Mouse (Mus musculus) kidney, adult 8-10 months (tissue): ENCODE measurements around the gene Slc7a1.

ENCODE experiments used
- DNase-seq, 2 experiments: peaks; one replicate each; pipeline ENCODE4 v3.0.0; 2022

The Slc7a1 gene

DNA sequence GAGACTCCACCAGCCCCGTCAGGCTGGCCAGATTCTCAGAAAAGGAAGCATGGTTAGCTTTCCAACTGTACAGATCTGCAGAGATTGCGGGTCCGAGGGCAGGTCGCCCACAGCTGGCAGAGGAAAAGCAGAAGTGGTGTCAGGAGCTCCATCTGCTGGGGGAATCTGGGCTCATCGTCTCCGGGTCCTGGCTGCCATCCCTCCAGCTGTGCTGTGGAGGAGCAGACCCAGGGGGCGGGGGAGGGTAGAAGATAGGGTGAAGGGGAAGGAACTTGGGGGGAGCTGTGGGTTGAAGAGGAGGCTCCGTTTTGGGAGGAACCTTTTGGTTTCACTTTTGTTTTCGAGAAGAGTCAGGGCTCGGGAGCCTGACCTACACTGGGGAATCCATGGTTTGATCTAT, 88.9 kb downstream of the Slc7a1 start:
- no peak for DNase-seq

DNA sequence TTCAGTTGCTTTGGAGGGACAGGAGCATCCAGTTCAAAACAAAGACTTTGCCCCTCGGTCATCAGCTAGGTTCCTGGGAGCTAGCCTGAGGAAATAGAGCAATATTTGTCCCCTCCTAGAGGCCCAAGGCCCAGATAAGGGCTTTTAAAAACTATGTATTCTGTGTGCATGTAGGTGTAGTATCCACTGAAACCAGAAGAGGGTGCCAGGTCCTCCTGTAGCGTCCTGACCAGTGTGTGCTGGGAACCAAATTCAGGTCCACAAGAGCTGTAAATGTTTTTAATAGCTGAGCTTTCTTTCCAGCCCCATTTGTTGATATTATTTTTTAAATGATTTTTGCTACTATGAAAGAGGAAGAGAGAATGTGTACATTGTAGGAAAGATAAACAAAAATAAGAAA, 95.6 kb downstream of the Slc7a1 start:
- DNase-seq, result no peak

GRCm38 (mm10) chr5:148302968-148303367, 96.7 kb downstream of the Slc7a1 start:
- DNase-seq, result no peak

GRCm38 (mm10) chr5:148293346-148293745, 106.4 kb downstream of the Slc7a1 start:
- no peak for DNase-seq

GRCm38 (mm10) chr5:148292862-148293261, 106.8 kb downstream of the Slc7a1 start:
- no peak for DNase-seq

- no peak for DNase-seq
Measured at GRCm38 (mm10) chr5:148289951-148290350, 109.8 kb downstream of the Slc7a1 start.

- DNase-seq, result no peak
Measured at GRCm38 (mm10) chr5:148288804-148289203, 110.9 kb downstream of the Slc7a1 start.

DNA sequence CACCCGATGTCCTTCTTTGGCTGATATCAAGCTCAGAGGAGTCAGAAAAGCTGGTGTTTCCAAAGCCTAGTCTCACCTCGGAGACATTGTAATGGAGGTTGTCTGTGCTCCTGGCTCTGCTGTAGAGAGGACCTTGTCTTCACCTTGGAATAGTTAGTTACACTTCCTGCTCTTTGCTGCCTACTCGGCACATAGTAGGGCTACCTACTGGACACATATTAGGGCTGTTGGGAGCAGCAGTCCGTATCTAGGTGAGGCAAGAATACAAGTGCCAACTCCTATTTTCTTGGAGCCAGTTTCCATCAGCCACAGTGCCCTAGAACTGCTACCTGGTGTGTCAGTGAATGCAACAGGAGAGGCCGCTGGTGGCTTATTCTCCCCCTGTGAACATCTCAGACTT, 112.2 kb downstream of the Slc7a1 start:
- no peak for DNase-seq

GRCm38 (mm10) chr5:148283584-148283983, 116.1 kb downstream of the Slc7a1 start:
- no peak for DNase-seq

DNA sequence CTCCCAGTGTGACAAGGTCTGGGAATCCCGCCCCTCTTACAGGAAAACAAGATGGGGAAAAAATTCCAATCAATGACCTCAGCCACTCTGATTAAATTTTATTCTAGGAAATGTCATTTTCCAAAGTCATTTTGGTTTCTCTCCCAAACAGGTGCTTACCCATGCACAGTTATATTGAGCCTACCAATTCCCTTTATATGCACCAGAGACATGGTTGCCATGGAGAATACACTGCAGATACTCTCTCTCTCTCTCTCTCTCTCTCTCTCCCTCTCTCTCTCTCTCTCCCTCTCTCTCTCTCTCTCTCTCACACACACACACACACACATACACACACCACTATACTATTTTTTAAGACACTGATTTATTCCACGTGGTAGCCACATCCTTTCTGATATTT, 116.5 kb downstream of the Slc7a1 start:
- DNase-seq, result no peak

- DNase-seq, result no peak
Measured at GRCm38 (mm10) chr5:148282631-148283030, 117.1 kb downstream of the Slc7a1 start.

- no peak for DNase-seq
Measured at GRCm38 (mm10) chr5:148282093-148282492, 117.6 kb downstream of the Slc7a1 start.

GRCm38 (mm10) chr5:148280321-148280720, 119.4 kb downstream of the Slc7a1 start:
- no peak for DNase-seq

DNA sequence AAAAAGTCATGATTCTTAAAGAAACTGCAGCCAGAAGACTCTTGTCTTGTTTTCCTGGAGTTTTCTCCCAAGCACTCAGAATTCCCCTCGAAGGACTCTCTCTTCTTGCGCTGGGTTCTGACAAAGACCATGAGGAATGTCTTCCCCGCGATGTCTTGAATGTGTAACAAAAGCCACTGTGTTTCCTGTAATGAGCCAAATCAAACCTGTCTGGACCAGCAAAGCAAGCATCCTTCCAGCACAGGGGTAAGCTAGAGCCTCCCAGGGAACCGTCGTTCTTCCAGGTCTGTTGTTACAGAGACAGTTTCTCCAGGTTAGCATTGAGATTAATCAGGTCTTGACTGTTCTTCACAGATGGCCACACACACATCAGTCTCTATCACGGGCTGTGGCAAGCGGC, 121.5 kb downstream of the Slc7a1 start:
- no peak for DNase-seq
